Mouse (Mus musculus): ENCODE data around the gene Tiam1.

Gene Tiam1

GRCm38 (mm10) chr16:90143760-90144516 lies at the start of gene Tiam1:
Tiam1 (minus strand) TSS chr16:90143769.
- DNase-seq (ENCODE audit: extremely low read depth, low read depth, low spot score), result peak; percentile 85

- DNase-seq (ENCODE audit: extremely low read depth, low read depth, low spot score), result no peak
These were observed 47.7 kb upstream of the Tiam1 start for GRCm38 (mm10) chr16:90191289-90191688.

GRCm38 (mm10) chr16:90187453-90187852 lies 43.9 kb upstream of the Tiam1 start:
- DNase-seq (ENCODE audit: extremely low read depth, low read depth, low spot score), result no peak

DNA sequence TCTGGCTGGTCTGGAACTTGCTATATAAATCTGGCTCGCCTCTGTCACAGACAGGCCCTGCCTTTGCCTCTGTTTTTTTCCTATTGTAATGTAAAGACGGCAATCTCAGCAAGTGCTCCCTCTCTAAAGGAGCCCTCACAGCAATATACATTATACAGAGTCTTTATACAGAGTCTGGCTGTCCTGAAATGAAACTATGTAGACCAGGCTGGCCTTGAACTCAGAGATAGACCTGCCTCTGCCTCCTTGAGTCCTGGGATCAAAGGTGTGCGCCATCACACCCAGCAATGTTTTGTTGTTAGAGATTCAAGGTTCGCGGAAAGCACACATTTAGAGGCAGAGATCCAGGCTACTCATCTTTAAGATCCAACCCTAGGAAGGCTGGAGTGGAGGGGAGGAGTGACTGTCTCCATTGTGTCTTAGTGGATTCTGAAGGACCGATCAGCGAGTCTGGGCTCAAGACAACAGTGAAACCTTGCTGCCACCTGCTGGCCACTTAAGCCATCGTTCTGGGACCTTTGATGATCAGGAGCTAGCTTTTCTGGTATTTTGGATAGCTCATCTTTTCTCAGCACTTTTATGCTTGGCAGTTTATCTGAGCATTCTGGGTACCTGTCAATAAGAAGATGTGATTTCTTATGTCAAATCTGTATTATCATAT lies 42.5 kb upstream of the Tiam1 start:
- DNase-seq (ENCODE audit: extremely low read depth, low read depth, low spot score), result no peak

GRCm38 (mm10) chr16:90184135-90184534 lies 40.6 kb upstream of the Tiam1 start:
- no peak for DNase-seq (ENCODE audit: extremely low read depth, low read depth, low spot score)

- DNase-seq (ENCODE audit: extremely low read depth, low read depth, low spot score), result peak; percentile 69
These were observed 38.1 kb upstream of the Tiam1 start for GRCm38 (mm10) chr16:90181673-90182072.

DNA sequence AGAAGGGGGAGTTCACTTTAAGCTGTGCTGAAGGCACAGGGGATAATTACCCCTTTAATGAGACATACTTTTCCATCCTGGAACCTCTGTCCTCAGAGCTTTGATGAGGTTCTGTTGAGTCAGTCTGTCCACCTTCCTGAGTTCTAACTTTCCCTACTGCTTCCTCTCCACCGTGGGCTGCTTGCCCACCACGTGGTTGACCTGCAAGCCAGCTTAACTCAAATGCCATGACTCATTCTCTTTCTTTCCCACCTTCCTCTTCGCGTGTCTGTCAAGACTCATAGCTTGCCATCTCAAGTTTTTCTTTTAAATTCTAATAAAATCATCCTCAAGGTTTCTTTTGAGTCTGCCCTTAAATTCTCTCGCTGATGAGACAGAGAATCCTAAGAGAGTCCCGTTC lies 37.4 kb upstream of the Tiam1 start:
- DNase-seq (ENCODE audit: extremely low read depth, low read depth, low spot score), result no peak

GRCm38 (mm10) chr16:90179892-90180291 lies 36.3 kb upstream of the Tiam1 start:
- DNase-seq (ENCODE audit: extremely low read depth, low read depth, low spot score), result no peak

GRCm38 (mm10) chr16:90178404-90178803 lies 34.8 kb upstream of the Tiam1 start:
- no peak for DNase-seq (ENCODE audit: extremely low read depth, low read depth, low spot score)

- no peak for DNase-seq (ENCODE audit: extremely low read depth, low read depth, low spot score)
These were observed 33.9 kb upstream of the Tiam1 start for GRCm38 (mm10) chr16:90177425-90177824.

GRCm38 (mm10) chr16:90176472-90176871 lies 32.9 kb upstream of the Tiam1 start:
- no peak for DNase-seq (ENCODE audit: extremely low read depth, low read depth, low spot score)

DNA sequence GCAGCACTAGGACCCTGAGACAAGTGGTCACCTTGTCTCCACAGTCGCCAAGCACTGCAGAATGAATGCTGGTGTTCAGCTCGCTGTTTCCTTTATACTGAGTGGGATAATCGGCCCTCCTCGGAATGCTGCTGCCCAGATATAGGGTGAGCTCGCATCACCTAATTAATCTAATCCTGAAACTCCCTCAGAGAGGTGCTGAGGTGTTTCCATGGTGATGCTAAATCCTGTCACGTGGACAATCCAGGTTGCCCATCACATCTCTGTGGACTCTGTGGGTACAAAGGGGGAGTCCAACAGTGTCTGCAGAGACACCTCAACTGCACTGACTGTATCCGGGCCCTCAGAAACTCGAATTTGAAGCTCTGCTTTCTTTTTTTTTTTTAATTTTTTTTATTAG lies 27.8 kb upstream of the Tiam1 start:
- DNase-seq (ENCODE audit: extremely low read depth, low read depth, low spot score), result no peak

DNA sequence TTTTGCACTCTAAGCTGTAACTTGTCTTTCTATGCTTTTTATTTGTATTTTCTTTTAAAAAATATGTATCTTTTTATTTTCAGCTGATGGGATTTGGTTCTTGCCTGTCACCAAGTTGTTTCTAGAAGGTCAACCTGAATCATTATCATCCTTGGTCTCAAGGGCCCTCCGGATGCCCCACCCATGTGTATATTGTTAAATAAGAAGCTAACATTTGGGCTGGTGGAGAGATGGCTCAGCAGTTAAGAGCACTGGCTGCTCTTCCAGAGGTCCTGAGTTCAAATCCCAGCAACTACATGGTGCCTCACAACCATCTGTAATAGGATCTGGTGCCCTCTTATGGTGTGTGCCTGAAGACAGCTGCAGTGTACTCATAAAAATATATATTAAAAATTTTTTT lies 27.1 kb upstream of the Tiam1 start:
- no peak for DNase-seq (ENCODE audit: extremely low read depth, low read depth, low spot score)

DNA sequence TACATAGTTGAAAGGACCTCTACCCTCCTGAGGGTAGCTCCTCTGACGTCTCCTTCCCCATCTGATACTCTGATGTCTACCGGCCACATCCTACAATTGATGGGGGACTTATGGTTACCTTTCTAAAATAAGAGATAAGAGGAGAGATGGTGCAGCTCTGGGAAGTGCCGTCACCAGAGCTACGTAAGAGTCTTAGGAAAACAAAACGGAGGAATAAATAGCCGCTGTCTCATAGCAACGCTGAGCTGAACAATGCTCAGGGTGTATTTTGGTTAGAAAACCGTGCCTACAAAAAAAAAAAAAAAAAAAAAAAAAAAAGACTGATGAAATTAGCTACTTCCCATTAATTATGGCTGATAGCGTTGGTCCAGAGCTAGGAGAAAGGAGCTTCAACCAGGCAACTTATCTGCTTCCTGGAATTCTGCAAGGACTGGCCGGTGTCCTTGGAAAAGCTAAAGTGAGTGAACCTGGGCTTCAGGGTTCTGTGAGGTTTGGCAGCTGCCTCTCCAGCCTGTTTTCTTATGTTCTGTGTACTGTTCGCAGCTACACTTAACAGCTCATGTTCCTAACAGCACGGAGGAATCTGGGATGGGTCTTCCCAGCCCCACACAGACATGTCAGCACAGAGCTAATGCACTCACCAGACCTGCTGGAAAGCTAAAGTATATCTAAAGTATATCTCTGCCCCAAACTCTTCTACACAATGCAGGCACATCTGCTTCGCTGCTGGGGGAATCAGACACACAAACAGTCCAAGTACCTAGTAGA lies 26.5 kb upstream of the Tiam1 start:
- DNase-seq (ENCODE audit: extremely low read depth, low read depth, low spot score), result no peak

DNA sequence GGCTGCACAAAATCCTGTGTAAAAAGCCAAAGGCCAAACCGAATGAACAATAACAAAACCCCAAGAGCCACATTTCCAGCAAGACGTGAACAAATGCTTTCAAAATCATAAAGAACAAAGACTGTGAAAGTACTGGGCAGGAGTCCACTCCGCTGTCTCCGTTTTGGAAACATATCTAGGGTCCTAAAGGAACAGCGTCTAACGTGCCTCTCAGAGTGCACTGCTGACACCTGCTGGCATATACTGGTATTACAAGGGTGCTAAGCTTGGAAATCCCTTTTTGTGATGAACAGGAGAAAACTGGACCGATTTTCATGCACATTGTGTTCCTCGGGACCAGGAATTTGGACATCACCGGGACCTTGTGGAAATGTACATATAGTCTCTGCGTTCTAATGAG lies 24.1 kb upstream of the Tiam1 start:
- no peak for DNase-seq (ENCODE audit: extremely low read depth, low read depth, low spot score)

DNA sequence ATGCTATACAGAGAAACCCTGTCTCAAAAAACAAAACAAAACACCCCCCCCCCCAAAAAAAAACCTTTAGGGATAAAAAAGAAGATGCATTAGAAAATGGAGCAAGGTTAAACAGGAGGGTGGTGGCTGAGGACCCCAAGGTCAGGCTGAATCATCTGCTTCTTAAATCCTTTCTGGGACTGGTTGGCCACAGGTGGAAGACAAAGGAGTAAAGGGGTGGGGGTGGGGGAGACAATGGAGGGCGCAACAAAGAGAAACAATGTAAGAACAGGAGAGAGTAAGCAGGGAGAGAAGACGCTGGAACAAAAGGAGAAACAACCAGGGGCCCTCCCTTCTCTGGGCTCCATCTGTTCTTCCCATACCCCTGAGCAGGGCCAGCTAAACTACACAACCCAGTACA lies 21.9 kb upstream of the Tiam1 start:
- DNase-seq (ENCODE audit: extremely low read depth, low read depth, low spot score), result no peak

DNA sequence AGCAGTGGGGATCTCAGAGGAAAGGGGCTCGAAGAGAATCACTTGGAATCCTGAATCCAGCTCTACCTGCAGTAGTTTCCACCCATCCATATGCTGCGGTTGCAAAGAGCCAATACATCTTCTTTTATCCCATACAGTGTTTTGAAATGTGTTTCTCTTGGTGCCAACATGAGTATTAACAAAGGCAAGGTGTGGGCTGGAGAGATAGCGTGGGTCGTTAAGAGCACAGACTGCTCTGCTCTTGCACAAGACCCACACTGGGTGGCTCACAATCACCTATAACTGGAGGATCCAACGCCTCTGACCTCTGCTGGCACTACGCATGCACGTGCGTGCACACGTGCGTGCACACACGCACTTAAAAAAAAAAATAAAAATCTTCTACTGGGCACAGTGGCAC lies 21.4 kb upstream of the Tiam1 start:
- peak; percentile 98 for DNase-seq (ENCODE audit: extremely low read depth, low read depth, low spot score)

DNA sequence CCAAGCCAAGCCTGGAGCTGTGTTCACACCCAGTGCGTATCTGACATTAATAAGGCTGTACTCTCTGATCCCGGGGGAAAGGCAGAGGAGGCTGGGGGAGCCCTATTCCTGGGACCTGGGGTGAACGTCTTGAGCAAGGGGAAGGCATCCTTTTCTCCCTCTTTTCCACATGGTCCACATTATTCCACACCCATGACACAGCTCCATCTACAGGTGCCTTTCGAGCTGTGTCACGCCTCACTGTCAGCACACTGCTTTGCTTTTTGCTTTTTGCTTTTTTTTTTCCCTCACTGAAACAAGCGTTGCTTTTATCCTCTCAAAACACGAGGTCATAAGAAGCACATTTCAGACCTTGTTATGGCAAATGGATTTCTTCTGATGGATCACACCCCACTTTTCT lies 11.5 kb upstream of the Tiam1 start:
- no peak for DNase-seq (ENCODE audit: extremely low read depth, low read depth, low spot score)

DNA sequence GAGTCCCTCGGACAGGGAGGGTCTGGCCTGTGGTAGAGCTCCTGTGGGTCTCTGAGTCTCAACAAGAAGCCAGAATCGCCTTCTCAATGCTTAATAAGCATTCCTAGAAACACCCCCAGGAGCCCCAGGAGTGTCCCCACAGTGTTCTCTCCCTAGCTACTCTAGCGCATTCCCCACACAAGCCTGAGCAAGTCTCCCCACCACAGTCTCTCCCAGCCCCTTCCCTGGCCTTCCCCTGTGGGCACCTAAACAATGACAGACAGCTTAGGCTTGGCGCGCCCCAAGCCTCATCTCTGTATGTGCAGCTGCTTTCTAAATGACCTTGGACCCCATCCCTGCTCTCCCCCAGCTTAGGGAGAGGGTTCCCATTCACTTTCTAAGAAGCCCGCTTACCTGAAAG lies 7.3 kb upstream of the Tiam1 start:
- no peak for DNase-seq (ENCODE audit: extremely low read depth, low read depth, low spot score)

DNA sequence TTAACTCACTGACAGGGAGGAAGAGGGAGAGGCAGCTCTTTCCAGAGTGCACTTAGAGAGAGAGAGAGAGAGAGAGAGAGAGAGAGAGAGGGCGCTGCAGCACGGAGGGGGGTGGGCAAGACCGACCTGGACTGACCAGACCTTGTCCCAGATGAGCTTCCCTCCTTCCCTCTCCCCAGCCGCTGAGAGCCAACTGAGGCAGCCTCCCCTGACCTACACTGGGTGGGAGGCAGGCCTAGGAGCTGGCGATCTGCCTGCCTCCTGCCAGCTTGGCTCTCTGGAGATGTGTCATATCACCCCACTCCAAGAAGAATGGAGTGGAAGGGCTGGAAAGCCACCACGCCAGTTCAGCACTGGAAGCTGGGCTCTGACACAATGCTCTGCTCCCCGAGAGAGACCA lies 6.6 kb upstream of the Tiam1 start:
- DNase-seq (ENCODE audit: extremely low read depth, low read depth, low spot score), result no peak

GRCm38 (mm10) chr16:90149335-90149734 lies 5.8 kb upstream of the Tiam1 start:
- DNase-seq (ENCODE audit: extremely low read depth, low read depth, low spot score), result no peak

DNA sequence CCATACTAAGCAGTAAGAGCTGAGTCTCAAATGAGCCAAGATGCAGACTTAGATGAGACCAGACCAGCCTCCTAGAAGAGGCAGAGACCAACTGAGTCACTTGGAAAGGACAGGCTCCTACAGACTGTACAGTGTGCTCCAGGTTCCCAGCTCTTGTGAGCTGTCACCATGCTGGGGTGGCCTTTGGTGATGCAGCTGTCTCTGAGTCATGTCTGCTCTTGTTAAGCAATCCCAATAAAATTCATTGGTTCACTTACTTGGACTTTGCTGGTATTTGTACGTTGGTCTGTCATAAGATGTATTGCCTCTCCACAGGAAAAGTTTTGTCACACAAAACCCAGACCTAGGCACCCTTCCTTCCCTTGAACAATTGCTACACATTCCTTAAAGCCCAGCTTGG lies 1.7 kb upstream of the Tiam1 start:
- no peak for DNase-seq (ENCODE audit: extremely low read depth, low read depth, low spot score)
